Mouse (Mus musculus) neutrophil, adult 5-6 weeks (primary cell): Measurements from ENCODE around the gene Slc22a21. TPM values are rescaled to one million over a fixed set of nuclear protein-coding genes. Genes with fewer than 3 reads are reported as not detected.

Experiments used
- ATAC-seq: fragments of 151-379, 151-347 bp; 2 replicates; pipeline ENCODE4 v1.8.0; 2017; ENCODE audit warnings: mild to moderate bottlenecking, moderate TSS enrichment; ENCODE audit not compliant: insufficient number of reproducible peaks, poor library complexity, low FRiP score, severe bottlenecking; ENCODE audit errors: extremely low read depth
- total RNA-seq: library from RNA; stranded (forward); fragments of 200-1000 nt; gene quantifications from 2 replicates; pipeline ENCODE4 v1.2.3, GENCODE M21; 2017

Gene Slc22a21
- total RNA-seq, 1 experiment from 2014 or later, result not detected

DNA sequence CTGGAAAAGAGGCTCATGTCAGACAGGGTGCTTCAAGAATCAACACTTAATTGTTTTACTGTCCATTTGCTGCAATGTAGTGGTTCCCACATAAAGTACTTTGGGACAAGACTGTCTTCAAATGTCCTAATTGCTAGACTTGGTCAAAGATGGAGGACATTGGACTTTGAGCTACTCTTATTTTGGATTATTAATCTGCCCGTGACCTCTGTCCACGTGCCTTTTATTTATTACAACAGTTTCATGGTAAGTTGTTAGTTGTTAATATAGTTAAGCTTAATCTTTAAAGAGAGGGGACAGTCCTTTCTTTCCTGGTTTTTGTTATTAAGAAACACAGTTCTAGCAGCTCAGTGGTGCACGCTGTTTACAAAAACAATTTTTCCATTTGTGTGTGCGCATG is 61.3 kb downstream of the Slc22a21 start:
- no peak for ATAC-seq

DNA sequence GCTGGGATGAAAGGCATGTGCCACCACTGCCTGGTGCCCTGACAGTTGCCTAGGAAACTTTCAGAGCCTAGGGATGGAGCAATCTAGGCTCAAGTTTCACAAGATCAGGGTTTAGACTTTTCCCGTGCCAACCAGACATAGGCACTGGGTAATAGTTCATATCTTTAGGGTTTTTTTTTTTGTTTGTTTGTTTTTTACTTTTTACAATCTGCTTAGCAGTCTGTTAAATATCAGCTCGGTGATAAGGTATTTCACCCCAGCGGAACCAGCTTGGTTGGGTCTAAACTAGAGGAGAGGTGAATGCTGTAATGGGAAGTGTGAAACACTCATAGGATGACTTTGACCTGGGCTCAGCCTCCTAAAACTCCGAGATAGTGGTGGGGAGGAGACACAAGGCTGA is 69.1 kb downstream of the Slc22a21 start:
- ATAC-seq, result no peak

DNA sequence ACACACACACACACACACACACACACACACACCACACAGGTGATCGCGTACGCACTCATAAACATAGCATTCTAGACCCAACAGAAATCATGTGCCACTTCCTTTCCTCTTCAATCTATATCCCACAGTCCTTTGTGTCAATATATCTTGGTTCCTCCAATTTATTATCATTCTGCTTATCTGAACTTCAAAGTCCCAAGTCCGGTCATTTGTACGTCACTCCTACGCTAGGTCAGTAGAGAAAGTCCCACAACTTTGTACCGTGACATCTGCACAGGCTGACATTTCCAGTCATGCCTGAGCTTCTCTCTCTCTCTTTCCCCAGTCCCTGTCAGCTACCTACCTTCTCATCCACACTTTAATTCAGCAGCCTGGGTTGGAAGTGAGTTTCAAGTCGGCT is 71.4 kb downstream of the Slc22a21 start:
- ATAC-seq, result no peak

DNA sequence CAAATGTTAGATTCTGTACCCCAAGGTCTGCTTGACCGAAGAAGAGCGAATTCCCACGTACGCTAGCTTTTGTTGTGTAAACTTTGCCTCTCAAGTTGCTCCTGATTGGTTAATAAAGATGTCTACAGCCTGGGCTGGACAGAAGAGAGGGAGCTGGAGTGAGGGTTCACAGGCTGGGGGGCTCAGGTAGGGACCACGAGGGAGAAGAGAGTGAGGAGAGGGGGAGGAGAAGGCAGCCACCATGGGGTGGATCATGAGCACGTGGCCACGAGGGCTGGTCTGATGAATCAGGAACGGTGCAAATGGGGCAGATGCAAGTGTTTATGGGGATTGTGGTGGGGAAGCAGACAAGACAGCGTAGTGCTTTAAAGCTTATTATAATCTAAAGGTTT is 75.6 kb downstream of the Slc22a21 start:
- ATAC-seq, result no peak

DNA sequence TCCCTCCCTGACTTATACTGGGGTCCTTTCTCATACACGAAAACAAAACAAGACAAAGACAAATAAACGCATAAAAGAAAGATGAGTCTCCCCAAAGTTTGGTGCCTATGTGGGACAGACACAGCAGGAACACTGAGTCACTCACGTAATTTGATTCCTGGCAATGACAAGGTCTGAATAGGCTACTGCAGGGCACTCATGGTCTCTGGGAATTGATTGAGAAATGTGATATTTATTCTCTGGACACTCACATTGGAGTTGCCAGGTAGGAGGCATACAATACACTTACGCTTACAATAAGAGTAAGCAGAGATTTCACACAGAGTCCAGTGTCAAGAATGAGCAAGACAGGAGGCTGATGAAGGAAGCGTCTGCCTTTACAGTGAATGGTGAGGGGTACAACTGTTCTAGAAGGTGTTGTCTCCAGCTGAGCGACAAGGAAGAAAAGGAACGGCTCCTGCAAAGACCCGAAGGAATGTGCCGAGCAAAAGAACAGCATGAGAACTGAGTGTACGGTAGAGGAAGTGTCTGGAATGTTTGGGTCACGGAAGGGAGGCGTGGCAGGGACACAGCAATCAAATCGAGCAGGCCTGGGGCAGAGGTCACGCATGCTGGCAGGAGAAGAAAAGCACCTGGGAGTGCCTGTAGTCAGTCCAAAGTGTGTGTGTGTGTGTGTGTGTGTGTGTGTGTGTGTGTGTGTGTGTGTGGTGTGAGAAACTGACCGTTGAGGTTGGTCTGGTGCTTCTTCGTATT is 76.2 kb downstream of the Slc22a21 start:
- ATAC-seq, result no peak

DNA sequence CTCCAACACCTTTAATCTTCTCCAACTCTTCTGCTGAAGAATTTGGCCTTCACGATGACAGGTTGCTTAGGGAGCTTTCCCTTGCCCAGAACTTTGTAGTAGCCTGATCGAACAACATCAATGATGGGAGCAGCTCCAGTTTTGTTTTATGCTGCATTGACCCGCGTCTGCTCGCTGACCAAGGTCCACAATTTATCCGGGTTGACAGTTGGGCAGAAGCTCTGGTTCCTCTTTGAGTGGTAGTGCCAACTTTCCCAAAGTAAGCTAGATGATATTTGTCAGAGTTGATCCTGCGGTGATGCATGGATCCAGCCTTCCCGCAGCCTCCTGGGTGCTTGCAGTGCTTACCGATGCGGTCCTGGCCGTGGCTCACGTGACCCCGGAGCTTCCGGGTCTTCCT is 77.4 kb downstream of the Slc22a21 start:
- no peak for ATAC-seq

DNA sequence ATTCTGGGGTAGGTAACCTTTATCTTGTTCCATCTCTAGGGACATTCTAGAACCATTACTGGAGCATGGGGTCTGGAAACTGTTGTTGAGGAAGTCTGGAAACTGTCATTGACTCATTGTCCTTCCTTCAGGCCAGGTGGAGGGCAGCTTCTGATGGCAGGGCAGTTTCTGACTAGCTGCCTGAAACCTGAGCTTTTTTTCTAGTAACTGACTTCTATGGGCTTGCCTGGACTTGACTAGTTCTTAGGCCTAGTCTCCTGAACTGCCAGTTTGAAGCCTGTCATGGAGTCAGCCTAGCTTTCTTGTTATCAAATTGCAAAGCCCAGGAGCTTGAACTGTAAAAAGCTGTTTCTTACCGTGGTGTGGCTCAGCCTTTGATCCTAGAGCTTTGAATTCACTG is 79.1 kb downstream of the Slc22a21 start:
- ATAC-seq, result no peak

DNA sequence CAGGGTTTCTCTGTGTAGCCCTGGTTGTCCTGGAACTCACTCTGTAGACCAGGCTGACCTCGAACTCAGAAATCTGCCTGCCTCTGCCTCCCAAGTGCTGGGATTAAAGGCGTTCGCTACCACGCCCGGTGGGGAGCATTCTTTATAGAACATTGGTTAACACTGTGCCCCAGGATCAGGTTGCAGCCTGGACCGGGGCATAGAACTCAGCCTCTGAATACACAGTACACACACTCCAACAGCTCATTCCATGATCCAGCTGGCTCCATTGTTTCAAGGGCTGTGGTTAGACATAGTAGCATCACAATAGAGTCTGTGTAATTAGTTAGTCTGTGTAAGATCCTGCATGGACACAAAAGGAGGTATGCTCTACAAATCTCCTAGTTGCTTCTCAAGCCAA is 80.2 kb downstream of the Slc22a21 start:
- ATAC-seq, result no peak

Other genes with a start within 250 kb of the Slc22a21 start
- 358 and 383 TPM in 2 replicates for gene Irf1, start 210.3 kb downstream of the Slc22a21 start, total RNA-seq
- 1.2 TPM in 1 of 2 replicates, not detected in the other for gene Gm17334, start 207.1 kb downstream of the Slc22a21 start, total RNA-seq
- gene Gm12216, start 121.1 kb downstream of the Slc22a21 start, total RNA-seq, result 10.1 and 12.6 TPM in 2 replicates
- gene Slc22a5, start 88.7 kb downstream of the Slc22a21 start, total RNA-seq, result 7.7 and 10.0 TPM in 2 replicates
- gene Slc22a4, start 47.8 kb upstream of the Slc22a21 start, total RNA-seq, result 2.9 and 6.3 TPM in 2 replicates
- gene Pdlim4, start 88.7 kb upstream of the Slc22a21 start, total RNA-seq, result 2.1 and 2.3 TPM in 2 replicates
- not detected in 2 replicates for gene P4ha2, start 119.8 kb upstream of the Slc22a21 start, total RNA-seq